Mouse (Mus musculus) CD4-positive helper T cell, adult 2 months (primary cell): ENCODE results near the gene Unk.
A peak's percentile ranks its signal among the peaks of the same experiment; 100 is the strongest.

Experiments used
- DNase-seq: peaks from one replicate; pipeline ENCODE4 v3.0.0-alpha.2; 2012; ENCODE audit warnings: low read depth, missing footprints, low spot score

Unk gene

DNA sequence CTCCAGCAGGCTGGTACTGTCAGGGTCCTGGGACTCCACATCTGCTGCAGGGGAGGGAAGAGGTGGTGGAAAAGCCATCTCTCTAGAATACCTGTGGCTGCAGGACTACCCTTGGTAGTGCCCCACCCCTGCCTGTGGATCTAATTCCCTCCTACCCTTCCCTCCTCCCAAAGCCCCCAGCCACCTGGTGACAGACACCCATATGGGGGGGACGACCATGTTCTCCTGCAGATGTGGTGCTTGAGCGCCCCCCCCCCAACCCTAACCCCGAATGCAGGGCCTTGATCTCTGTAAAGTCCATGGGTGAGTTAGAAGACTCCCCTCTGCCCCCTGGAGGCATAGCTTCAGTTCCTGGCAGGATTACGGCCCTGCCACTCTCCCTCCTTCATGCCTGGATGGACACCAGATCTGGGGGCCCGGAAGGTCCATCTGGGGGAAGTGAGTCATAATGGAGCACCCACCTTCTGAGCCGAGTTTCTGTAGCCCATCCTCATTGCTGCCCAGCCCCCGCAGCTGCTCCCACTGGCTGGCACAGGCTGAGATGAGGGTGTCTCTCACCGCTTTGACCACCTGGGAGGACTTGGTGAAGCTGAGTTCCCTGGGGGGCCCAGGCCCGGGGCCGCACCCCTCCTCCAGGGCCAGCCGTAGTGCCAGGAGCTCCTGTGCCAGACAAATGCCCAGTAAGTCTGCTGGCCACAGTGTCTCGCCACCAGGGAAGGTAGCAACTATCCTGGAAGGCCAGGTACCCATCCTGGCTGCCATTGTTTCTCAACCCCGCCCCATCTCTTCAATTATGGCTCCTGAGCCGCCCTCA is 77.0 kb downstream of the Unk start:
- DNase-seq = no peak

DNA sequence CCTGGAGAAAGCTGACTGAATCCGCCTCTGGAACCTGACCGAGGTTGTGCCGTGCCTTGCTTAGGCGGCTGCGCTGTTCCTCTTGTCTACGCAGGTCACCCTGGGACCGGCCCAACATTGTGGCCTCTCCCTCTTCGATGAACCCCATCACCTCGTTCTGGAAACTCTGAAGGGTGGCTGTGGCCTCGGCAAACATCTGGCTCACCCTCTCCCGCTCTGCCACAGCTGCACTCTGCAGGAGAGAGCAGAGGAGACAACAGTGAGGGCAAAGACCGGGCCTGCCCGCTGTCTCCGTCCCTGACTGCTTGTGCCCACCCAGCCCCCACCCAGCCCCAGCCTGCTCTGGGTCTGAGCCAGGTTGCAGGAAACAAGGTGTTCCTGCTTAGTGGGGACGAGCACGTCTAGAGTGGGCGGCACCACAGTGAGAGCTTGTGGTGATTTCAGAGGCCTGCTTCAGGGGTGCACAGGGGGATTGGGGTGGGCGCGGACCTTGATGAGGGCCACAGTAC is 77.7 kb downstream of the Unk start:
- DNase-seq = no peak

DNA sequence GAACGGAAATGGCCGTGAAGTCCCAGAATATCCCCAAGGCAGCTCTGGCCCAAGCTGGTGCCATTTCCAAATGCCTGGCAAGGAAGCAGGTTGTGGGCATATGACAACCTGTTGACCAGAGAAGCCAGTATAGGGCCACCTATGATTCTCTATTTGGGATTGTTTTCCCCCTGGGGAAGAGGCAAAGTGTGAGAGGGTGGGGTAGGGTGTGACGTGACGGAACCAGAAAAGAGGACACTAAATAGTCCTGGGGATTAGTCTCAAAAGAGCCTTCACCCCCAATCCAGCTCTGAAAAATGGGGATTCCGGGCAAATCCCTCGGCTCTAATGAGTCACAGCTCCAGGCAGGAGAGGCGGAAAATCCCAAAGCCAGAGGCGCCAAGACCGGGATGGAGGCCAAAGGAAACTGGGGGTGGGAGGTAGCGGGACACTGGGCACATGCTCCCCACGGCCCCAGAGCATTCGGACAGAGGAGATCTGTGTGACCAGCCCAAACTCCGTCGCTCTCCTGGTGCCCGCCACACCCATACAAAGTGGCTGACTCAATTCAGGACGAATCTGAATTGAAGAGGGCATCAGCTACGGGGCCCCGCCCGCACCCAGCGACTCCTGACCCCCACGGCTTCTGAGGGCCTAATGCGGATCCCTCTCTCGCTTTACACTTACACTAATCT is 78.5 kb downstream of the Unk start:
- DNase-seq = no peak

DNA sequence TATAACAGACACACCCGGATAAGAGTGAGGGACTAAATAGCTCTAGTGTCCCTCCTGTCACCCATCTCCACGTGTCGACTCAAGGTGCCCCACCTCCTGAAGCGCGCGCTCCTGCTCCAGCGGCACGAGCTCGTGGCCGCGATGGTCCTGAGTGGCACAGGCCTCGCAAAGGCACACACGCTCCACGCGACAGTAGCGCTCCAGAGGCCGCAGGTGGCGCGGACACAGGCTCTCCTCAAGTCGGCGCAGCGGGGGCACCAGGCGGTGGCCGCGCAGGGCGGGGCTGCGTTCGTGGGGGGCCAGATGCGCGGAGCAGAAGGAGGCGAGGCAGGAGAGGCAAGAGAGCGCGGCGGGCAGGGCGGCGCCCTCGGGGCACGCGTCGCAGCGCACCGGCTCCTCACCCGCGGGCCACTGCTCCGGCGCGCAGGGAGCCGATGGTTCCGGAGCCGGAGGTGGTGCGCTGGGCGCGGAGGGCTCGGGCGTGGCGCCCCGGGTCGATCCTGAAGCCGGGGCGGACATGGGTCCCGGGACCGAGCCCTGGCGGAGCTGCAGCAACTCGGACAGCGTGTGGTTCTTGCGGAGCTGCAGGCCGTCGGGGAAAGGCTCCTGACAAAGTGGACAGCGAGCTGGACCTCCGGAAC is 79.4 kb downstream of the Unk start:
- DNase-seq = peak; percentile 31

DNA sequence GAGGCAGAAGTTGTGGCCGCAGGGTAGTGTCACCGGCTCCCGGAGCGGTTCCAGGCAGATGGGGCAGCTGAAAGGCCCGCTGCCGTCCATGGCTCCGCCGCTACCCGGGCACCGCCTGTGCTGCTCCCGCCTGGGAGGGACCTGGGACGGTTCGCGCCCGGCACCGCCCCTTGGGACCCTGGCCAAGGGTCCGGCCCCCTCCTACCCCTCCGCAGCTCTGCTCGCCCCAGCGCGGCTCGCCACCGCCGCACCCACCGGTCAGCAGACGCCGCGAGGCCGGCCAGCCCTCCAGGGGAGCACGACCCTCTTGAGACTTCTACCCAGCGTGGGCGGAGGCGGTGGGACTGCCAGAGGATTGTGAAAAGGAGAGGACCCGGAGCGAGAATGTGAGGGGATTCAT is 80.0 kb downstream of the Unk start:
- DNase-seq = no peak

DNA sequence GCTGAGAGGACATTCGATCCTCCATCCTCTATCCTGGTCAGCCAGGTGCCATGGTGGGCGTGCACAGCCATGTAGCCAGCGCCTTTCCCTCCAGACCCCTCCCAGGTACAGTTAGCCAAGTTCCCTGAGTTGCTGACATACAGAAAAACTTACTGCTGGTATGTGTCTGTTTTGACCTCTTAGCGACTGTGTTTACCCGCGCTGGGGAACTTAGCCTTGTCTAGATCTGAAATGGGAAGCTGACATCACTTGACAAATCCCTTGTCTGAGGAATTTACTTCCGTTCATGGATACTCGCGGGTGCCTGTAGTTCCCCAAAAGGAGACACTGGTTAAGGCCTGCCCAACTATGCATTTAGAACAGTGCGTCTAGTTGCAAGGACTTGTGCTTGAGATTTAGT is 80.4 kb downstream of the Unk start:
- DNase-seq = no peak
